ENCODE assay signal across 13 mouse cellular contexts in the genomic region with DNA sequence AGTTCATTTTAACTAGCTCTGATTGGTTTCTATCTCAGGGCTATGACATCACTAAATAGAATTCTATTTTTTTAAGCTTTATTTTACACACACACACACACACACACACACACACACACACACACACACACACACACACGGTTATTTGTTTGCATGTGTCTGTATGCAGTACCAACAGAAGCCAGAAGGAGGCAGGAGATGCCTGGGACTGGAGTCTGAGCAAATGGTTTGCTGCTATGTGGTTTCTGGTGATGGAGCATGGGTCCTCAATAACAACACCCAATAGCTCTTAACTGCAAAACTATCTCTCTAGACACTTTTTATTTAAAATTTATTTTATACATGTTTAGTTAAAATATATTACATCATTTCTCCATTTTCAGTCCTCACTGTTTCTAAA. TPM values are rescaled to one million over a fixed set of nuclear protein-coding genes. Genes with fewer than 3 reads are reported as not detected.
DNase-seq lines count a peak whose midpoint lies in the region; ATAC-seq and TF ChIP-seq lines count a peak whose summit lies in the region.
"Had no signal": no experiment of that assay in that cellular context is flagged by ENCODE, and none has a peak within 500 bp of the region (broad histone marks: within the 10 kb centered on the region; RNA-seq: fewer than 3 reads in every experiment).

No protein-coding gene starts in this region.

- 80% methylated on average over 1 of the region's 1 CpGs for WGBS in intestine, postnatal 0 days
- WGBS in intestine, embryonic 16.5 days = 75% methylated on average over 1 of the region's 1 CpGs
- 87% methylated on average over 1 of the region's 1 CpGs for WGBS in heart, embryonic 10.5 days

- no peak overlapping the region for H3K27ac ChIP-seq in intestine, postnatal 0 days (ENCODE audit: low read depth, low read length)
- H3K27ac ChIP-seq in intestine, embryonic 16.5 days (ENCODE audit: low read length) = no peak overlapping the region
- no peak overlapping the region for H3K27ac ChIP-seq in heart, embryonic 10.5 days
- H3K27ac ChIP-seq: heart, embryonic 13.5 days; lung, embryonic 15.5 days; midbrain, embryonic 15.5 days had no signal

- H3K4me3 ChIP-seq in intestine, postnatal 0 days (ENCODE audit: low read depth, low read length) = no peak overlapping the region
- H3K4me3 ChIP-seq in intestine, embryonic 16.5 days (ENCODE audit: low read length) = no peak overlapping the region
- no peak overlapping the region for H3K4me3 ChIP-seq in heart, embryonic 10.5 days
- H3K4me3 ChIP-seq: heart, embryonic 13.5 days; lung, embryonic 15.5 days; midbrain, embryonic 15.5 days had no signal

- no peak for ATAC-seq in intestine, postnatal 0 days
- no peak for ATAC-seq in intestine, embryonic 16.5 days
- ATAC-seq: hindbrain, embryonic 16.5 days; midbrain, embryonic 15.5 days had no signal

- no peak overlapping the region for H3K9ac ChIP-seq in intestine, postnatal 0 days (ENCODE audit: low read depth, low read length)
- no peak overlapping the region for H3K9ac ChIP-seq in intestine, embryonic 16.5 days (ENCODE audit: low read depth, low read length)
- H3K9ac ChIP-seq: heart, embryonic 13.5 days; lung, embryonic 15.5 days; midbrain, embryonic 15.5 days had no signal

- no peak overlapping the region for H3K4me2 ChIP-seq in intestine, postnatal 0 days (replicated peaks; ENCODE audit: low read depth)
- no peak overlapping the region for H3K4me2 ChIP-seq in intestine, embryonic 16.5 days (ENCODE audit: low read depth, low read length)
- H3K4me2 ChIP-seq: heart, embryonic 13.5 days; lung, embryonic 15.5 days; midbrain, embryonic 15.5 days had no signal

- no peaks in the 10 kb centered on the region for H3K4me1 ChIP-seq in intestine, postnatal 0 days (replicated peaks; ENCODE audit: control insufficient read depth, insufficient read depth, low read length)
- no peaks in the 10 kb centered on the region for H3K4me1 ChIP-seq in intestine, embryonic 16.5 days (ENCODE audit: control insufficient read depth, insufficient read depth, low read length)
- H3K4me1 ChIP-seq in heart, embryonic 10.5 days = no peaks in the 10 kb centered on the region
- H3K4me1 ChIP-seq: heart, embryonic 13.5 days; lung, embryonic 15.5 days; midbrain, embryonic 15.5 days had no signal

- peak; percentile 64 for TF ChIP-seq CTCF in intestine, postnatal 0 days (IDR thresholded peaks at IDR 0.05; ENCODE audit: low read depth)

- no peaks in the 10 kb centered on the region for H3K27me3 ChIP-seq in intestine, postnatal 0 days (replicated peaks; ENCODE audit: control insufficient read depth, insufficient read depth, low read length)
- H3K27me3 ChIP-seq in intestine, embryonic 16.5 days (replicated peaks; ENCODE audit: control insufficient read depth, insufficient read depth, low read length) = no peaks in the 10 kb centered on the region
- no peaks in the 10 kb centered on the region for H3K27me3 ChIP-seq in heart, embryonic 10.5 days (ENCODE audit: insufficient read depth, poor library complexity, severe bottlenecking)
- H3K27me3 ChIP-seq: heart, embryonic 13.5 days; lung, embryonic 15.5 days; midbrain, embryonic 15.5 days had no signal

- no peaks in the 10 kb centered on the region for H3K9me3 ChIP-seq in intestine, postnatal 0 days (ENCODE audit: control insufficient read depth)
- no peaks in the 10 kb centered on the region for H3K9me3 ChIP-seq in intestine, embryonic 16.5 days (ENCODE audit: control insufficient read depth, low read length)
- no peaks in the 10 kb centered on the region for H3K9me3 ChIP-seq in heart, embryonic 10.5 days
- H3K9me3 ChIP-seq: lung, embryonic 15.5 days; midbrain, embryonic 15.5 days had no signal

- DNase-seq in B cell, adult 2 months = peak; percentile 9 to 16
- peak; percentile 38 for DNase-seq in NIH3T3 (ENCODE audit: low read depth)
- peak; percentile 49 for DNase-seq in induced T-regulatory cell, adult 2 months (ENCODE audit: low read depth)
- DNase-seq in layer of hippocampus, postnatal 14 days (ENCODE audit: low spot score in 2 of 2) = no peak
- DNase-seq in frontal cortex, postnatal 14 days (ENCODE audit: low spot score in 2 of 2) = no peak
- no peak for DNase-seq in heart, embryonic 10.5 days (ENCODE audit: low spot score)
- DNase-seq: kidney, postnatal 25 days had no signal

- no peaks in the 10 kb centered on the region; the same call in 1 of the 2 replicates for H3K36me3 ChIP-seq in intestine, postnatal 0 days (ENCODE audit: control insufficient read depth, insufficient read depth)
- H3K36me3 ChIP-seq in intestine, embryonic 16.5 days (ENCODE audit: control insufficient read depth, insufficient read depth, low read length) = 0 out of 2 replicates have a peak, but pooled peaks cover under 1% of the 10 kb centered on the region
- H3K36me3 ChIP-seq in heart, embryonic 10.5 days = peaks cover 13% of the 10 kb centered on the region
- H3K36me3 ChIP-seq: midbrain, embryonic 15.5 days had no signal

RNA-seq across cellular contexts. Expression of a gene that starts 48.4 kb away (rescaled TPM):
- 13.6 and 16.2 TPM in 2 replicates for polyA plus RNA-seq in intestine, postnatal 0 days (2015; fragmentation: Nextera tagmentation; extraction: Ambion mirVana)
- polyA plus RNA-seq in intestine, embryonic 16.5 days (2015; fragmentation: Nextera tagmentation; extraction: Ambion mirVana) = 47.6 and 58.1 TPM in 2 replicates
- 1 to 10 TPM; 1.3 to 1.4 TPM for total RNA-seq in layer of hippocampus, postnatal 14 days (2021)
- 57.3 and 71.3 TPM in 2 replicates for polyA plus RNA-seq in heart, embryonic 10.5 days (2016; fragmentation: Nextera tagmentation; extraction: Ambion mirVana)

Comparison
In these comparisons a context has a peak if more than half of its experiments do, and no peak if none do; other contexts are left out.
1. DNase-seq: peak in B cell, adult 2 months (2 of 2), NIH3T3 (single experiment) and induced T-regulatory cell, adult 2 months (single experiment); none in layer of hippocampus, postnatal 14 days (0 of 2), frontal cortex, postnatal 14 days (0 of 2) and heart, embryonic 10.5 days (single experiment).